Mouse (Mus musculus) neural tube, embryonic 11.5 days (tissue): ENCODE measurements at regions not wholly inside any gene's neighbourhood (a gene's known extent, or its start where the extent isn't known, plus 50 kb on each side); places are given as distances from the start of the nearest gene placed in this dataset.

ENCODE experiments used
- ATAC-seq: fragments of 200-750 bp; cut with Nextera tagmentation; 2 replicates; pipeline ENCODE4 v1.8.0; 2017; ENCODE audit warnings: moderate number of reproducible peaks, mild to moderate bottlenecking, moderate TSS enrichment, moderate library complexity; ENCODE audit not compliant: insufficient read depth, low FRiP score, low TSS enrichment
- DNase-seq: peaks from one replicate; pipeline ENCODE4 v3.0.0-alpha.2; 2015; ENCODE audit warnings: low spot score
- H3K27ac ChIP-seq: fragments of 300-500 bp; sonication (generic); 2 replicates; pipeline ENCODE4 v1.5.1; 2014; ENCODE audit warnings: low read depth, mild to moderate bottlenecking, low read length
- H3K27me3 ChIP-seq: fragments of 300-500 bp; sonication (generic); 2 replicates; pipeline ENCODE4 v1.6.1; 2014; ENCODE audit warnings: mild to moderate bottlenecking, low read length, mixed read lengths; ENCODE audit not compliant: control insufficient read depth, insufficient read depth
- H3K36me3 ChIP-seq: fragments of 300-500 bp; sonication (generic); 2 replicates; pipeline ENCODE4 v1.6.1; 2014; ENCODE audit warnings: mild to moderate bottlenecking, low read length, moderate library complexity, mixed read lengths; ENCODE audit not compliant: control insufficient read depth, insufficient read depth
- H3K4me1 ChIP-seq: fragments of 300-500 bp; sonication (generic); 2 replicates; pipeline ENCODE4 v1.6.1; 2014; ENCODE audit warnings: low read length, mixed read lengths; ENCODE audit not compliant: control insufficient read depth, insufficient read depth
- H3K4me2 ChIP-seq: fragments of 300-500 bp; sonication (generic); 2 replicates; pipeline ENCODE4 v1.6.1; 2014; ENCODE audit warnings: low read depth, mild to moderate bottlenecking, moderate library complexity
- H3K4me3 ChIP-seq: fragments of 300-500 bp; sonication (generic); 2 replicates; pipeline ENCODE4 v1.5.1; 2014; ENCODE audit warnings: low read depth, low read length
- H3K9ac ChIP-seq: fragments of 300-500 bp; sonication (generic); 2 replicates; pipeline ENCODE4 v1.6.1; 2014; ENCODE audit warnings: mild to moderate bottlenecking, low read length
- H3K9me3 ChIP-seq: fragments of 300-500 bp; sonication (generic); 2 replicates; pipeline ENCODE4 v1.6.1; 2016; ENCODE audit warnings: low read length; ENCODE audit not compliant: control insufficient read depth
- WGBS: fragments of 180-500 bp; shearing (Covaris S2); extraction: QIAGEN DNeasy Blood & Tissue Kit; methylation state at CpG from one replicate; pipeline ENCODE4 v1.1.7; 2014; 5-methylcytosine and 5-hydroxymethylcytosine counted together

GRCm38 (mm10) chr1:73123012-73123411 is 107.3 kb upstream of the Tnp1 start:
- Histone ChIP-seq H3K36me3 (no peaks in the 10 kb centered on the region), H3K4me1 (no peaks in the 10 kb centered on the region), H3K4me2 (no peak overlapping the region), H3K9ac (no peak overlapping the region), H3K27ac (no peak overlapping the region), H3K4me3 (no peak overlapping the region), H3K9me3 (no peaks in the 10 kb centered on the region), H3K27me3 (no peaks in the 10 kb centered on the region)
- DNase-seq (no peak), ATAC-seq (no peak)
- 77% methylated on average over 9 of the region's 9 CpGs for WGBS

- 61% methylated on average over 6 of the region's 6 CpGs for WGBS
- Histone ChIP-seq H3K27me3 (no peaks in the 10 kb centered on the region), H3K4me1 (no peaks in the 10 kb centered on the region), H3K4me3 (no peak overlapping the region), H3K9ac (no peak overlapping the region), H3K9me3 (no peaks in the 10 kb centered on the region), H3K27ac (no peak overlapping the region), H3K36me3 (no peaks in the 10 kb centered on the region), H3K4me2 (no peak overlapping the region)
- DNase-seq: no peak
- ATAC-seq: no peak
Measured at GRCm38 (mm10) chr1:73118661-73119060, 103.0 kb upstream of the Tnp1 start.

GRCm38 (mm10) chr1:73116526-73116925 is 100.8 kb upstream of the Tnp1 start:
- no peak for ATAC-seq
- DNase-seq: peak; percentile 49
- H3K36me3 ChIP-seq: no peaks in the 10 kb centered on the region
- no peaks in the 10 kb centered on the region for H3K4me1 ChIP-seq
- H3K4me3 ChIP-seq: no peak overlapping the region
- H3K4me2 ChIP-seq: no peak overlapping the region
- 9% methylated on average over 2 of the region's 2 CpGs for WGBS
- H3K27me3 ChIP-seq: no peaks in the 10 kb centered on the region
- no peak overlapping the region for H3K27ac ChIP-seq
- no peak overlapping the region for H3K9ac ChIP-seq
- no peaks in the 10 kb centered on the region for H3K9me3 ChIP-seq

- 88% methylated on average over 5 of the region's 5 CpGs for WGBS
- Histone ChIP-seq H3K36me3 (no peaks in the 10 kb centered on the region), H3K27ac (no peak overlapping the region), H3K4me1 (no peaks in the 10 kb centered on the region), H3K9me3 (no peaks in the 10 kb centered on the region), H3K4me3 (no peak overlapping the region), H3K9ac (no peak overlapping the region), H3K4me2 (no peak overlapping the region), H3K27me3 (no peaks in the 10 kb centered on the region)
- ATAC-seq (no peak), DNase-seq (no peak)
Measured at GRCm38 (mm10) chr1:73115854-73116253, 100.1 kb upstream of the Tnp1 start.

GRCm38 (mm10) chr1:73113137-73113536 is 97.4 kb upstream of the Tnp1 start:
- DNase-seq (no peak), ATAC-seq (no peak)
- no peak overlapping the region for H3K4me2 ChIP-seq
- H3K9me3 ChIP-seq: no peaks in the 10 kb centered on the region
- WGBS: 94% methylated on average over 6 of the region's 6 CpGs
- no peak overlapping the region for H3K9ac ChIP-seq
- H3K27me3 ChIP-seq: no peaks in the 10 kb centered on the region
- no peak overlapping the region for H3K27ac ChIP-seq
- H3K4me1 ChIP-seq: no peaks in the 10 kb centered on the region
- H3K4me3 ChIP-seq: no peak overlapping the region
- no peaks in the 10 kb centered on the region for H3K36me3 ChIP-seq

- Histone ChIP-seq H3K27ac (no peak overlapping the region), H3K9me3 (no peaks in the 10 kb centered on the region), H3K4me3 (no peak overlapping the region), H3K4me2 (no peak overlapping the region), H3K36me3 (no peaks in the 10 kb centered on the region), H3K27me3 (no peaks in the 10 kb centered on the region), H3K9ac (no peak overlapping the region), H3K4me1 (no peaks in the 10 kb centered on the region)
- DNase-seq (no peak), ATAC-seq (no peak)
- WGBS: 81% methylated on average over 3 of the region's 3 CpGs
Measured at GRCm38 (mm10) chr1:73112711-73113110, 97.0 kb upstream of the Tnp1 start.

- DNase-seq: no peak
- Histone ChIP-seq H3K4me1 (no peaks in the 10 kb centered on the region), H3K9me3 (no peaks in the 10 kb centered on the region), H3K36me3 (no peaks in the 10 kb centered on the region), H3K27me3 (no peaks in the 10 kb centered on the region), H3K4me2 (no peak overlapping the region), H3K4me3 (no peak overlapping the region), H3K9ac (no peak overlapping the region), H3K27ac (no peak overlapping the region)
- no peak for ATAC-seq
- 96% methylated on average over 5 of the region's 5 CpGs for WGBS
Measured at GRCm38 (mm10) chr1:73111911-73112310, 96.2 kb upstream of the Tnp1 start.

- no peaks in the 10 kb centered on the region for H3K4me1 ChIP-seq
- H3K9ac ChIP-seq: no peak overlapping the region
- H3K4me2 ChIP-seq: no peak overlapping the region
- H3K27ac ChIP-seq: no peak overlapping the region
- WGBS: 60% methylated on average over 4 of the region's 4 CpGs
- DNase-seq (no peak), ATAC-seq (no peak)
- H3K9me3 ChIP-seq: no peaks in the 10 kb centered on the region
- no peaks in the 10 kb centered on the region for H3K27me3 ChIP-seq
- no peak overlapping the region for H3K4me3 ChIP-seq
- H3K36me3 ChIP-seq: no peaks in the 10 kb centered on the region
Measured at GRCm38 (mm10) chr1:73105856-73106463, 90.3 kb upstream of the Tnp1 start.

- Histone ChIP-seq H3K27me3 (no peaks in the 10 kb centered on the region), H3K4me3 (no peak overlapping the region), H3K9me3 (no peaks in the 10 kb centered on the region), H3K4me2 (no peak overlapping the region), H3K27ac (no peak overlapping the region), H3K9ac (no peak overlapping the region), H3K36me3 (no peaks in the 10 kb centered on the region), H3K4me1 (no peaks in the 10 kb centered on the region)
- ATAC-seq: no peak
- DNase-seq: no peak
- WGBS: 85% methylated on average over 6 of the region's 6 CpGs
Measured at GRCm38 (mm10) chr1:73097645-73098440, 82.1 kb upstream of the Tnp1 start.
